Mouse (Mus musculus) hindbrain, embryonic 11.5 days (tissue): ENCODE data around the gene Kif16b. TPM values are rescaled to one million over a fixed set of nuclear protein-coding genes. Genes with fewer than 3 reads are reported as not detected.

Experiments
- ATAC-seq: fragments of 200-750 bp; cut with Nextera tagmentation; 2 replicates; pipeline ENCODE4 v1.8.0; 2017; ENCODE audit warnings: mild to moderate bottlenecking, moderate TSS enrichment, moderate library complexity; ENCODE audit not compliant: low FRiP score
- DNase-seq: peaks from one replicate; pipeline ENCODE4 v3.0.0-alpha.2; 2015; ENCODE audit warnings: low spot score
- H3K27ac ChIP-seq: fragments of 300-500 bp; sonication (generic); 2 replicates; pipeline ENCODE4 v1.5.1; 2014; ENCODE audit warnings: mild to moderate bottlenecking, low read depth, low read length
- H3K27me3 ChIP-seq: fragments of 300-500 bp; sonication (generic); 2 replicates; pipeline ENCODE4 v1.6.1; 2014; ENCODE audit warnings: mild to moderate bottlenecking, low read length, moderate library complexity, mixed read lengths; ENCODE audit not compliant: control insufficient read depth, insufficient read depth
- H3K36me3 ChIP-seq: fragments of 300-500 bp; sonication (generic); 2 replicates; pipeline ENCODE4 v1.6.1; 2014; ENCODE audit warnings: mild to moderate bottlenecking, low read length, moderate library complexity, mixed read lengths; ENCODE audit not compliant: control insufficient read depth, insufficient read depth
- H3K4me1 ChIP-seq: fragments of 300-500 bp; sonication (generic); replicated peaks from 2 replicates; pipeline ENCODE4 v1.6.1; 2014; ENCODE audit warnings: low read length, mixed read lengths; ENCODE audit not compliant: control insufficient read depth, insufficient read depth
- H3K4me2 ChIP-seq: fragments of 300-500 bp; sonication (generic); replicated peaks from 2 replicates; pipeline ENCODE4 v1.6.1; 2014; ENCODE audit warnings: mild to moderate bottlenecking, low read depth, low read length
- H3K4me3 ChIP-seq: fragments of 300-500 bp; sonication (generic); 2 replicates; pipeline ENCODE4 v1.5.1; 2014; ENCODE audit warnings: low read depth, low read length
- H3K9ac ChIP-seq: fragments of 300-500 bp; sonication (generic); 2 replicates; pipeline ENCODE4 v1.6.1; 2014; ENCODE audit warnings: low read depth, low read length
- H3K9me3 ChIP-seq: fragments of 300-500 bp; sonication (generic); 2 replicates; pipeline ENCODE4 v1.6.1; 2016; ENCODE audit warnings: low read length; ENCODE audit not compliant: control insufficient read depth
- WGBS: fragments of 180-500 bp; shearing (Covaris S2); extraction: QIAGEN DNeasy Blood & Tissue Kit; methylation state at CpG from one replicate; pipeline ENCODE4 v1.1.7; 2014; 5-methylcytosine and 5-hydroxymethylcytosine counted together
- polyA plus RNA-seq: library from polyadenylated mRNA; unstranded; fragments of >200 nt; fragmentation: Nextera tagmentation; extraction: Ambion mirVana; gene quantifications from 2 replicates; pipeline ENCODE4 v1.2.1, GENCODE M21; 2014

Gene Kif16b
- polyA plus RNA-seq, 1 experiment from 2014 or later = 6.7 TPM

GRCm38 (mm10) chr2:142902905-142903895, 1.9 kb upstream of the Kif16b start:
- Histone ChIP-seq H3K36me3 (no peaks in the 10 kb centered on the region), H3K4me2 (peak overlapping the region; percentile 48), H3K27me3 (no peaks in the 10 kb centered on the region), H3K4me1 (no peaks in the 10 kb centered on the region), H3K9ac (peak overlapping the region; percentile 57), H3K9me3 (no peaks in the 10 kb centered on the region), H3K4me3 (peak overlapping the region; percentile 38), H3K27ac (no peak overlapping the region)
- WGBS = 10% methylated on average over 34 of the region's 34 CpGs
- peak; percentile 91 for DNase-seq
- peak; percentile 95 for ATAC-seq

DNA sequence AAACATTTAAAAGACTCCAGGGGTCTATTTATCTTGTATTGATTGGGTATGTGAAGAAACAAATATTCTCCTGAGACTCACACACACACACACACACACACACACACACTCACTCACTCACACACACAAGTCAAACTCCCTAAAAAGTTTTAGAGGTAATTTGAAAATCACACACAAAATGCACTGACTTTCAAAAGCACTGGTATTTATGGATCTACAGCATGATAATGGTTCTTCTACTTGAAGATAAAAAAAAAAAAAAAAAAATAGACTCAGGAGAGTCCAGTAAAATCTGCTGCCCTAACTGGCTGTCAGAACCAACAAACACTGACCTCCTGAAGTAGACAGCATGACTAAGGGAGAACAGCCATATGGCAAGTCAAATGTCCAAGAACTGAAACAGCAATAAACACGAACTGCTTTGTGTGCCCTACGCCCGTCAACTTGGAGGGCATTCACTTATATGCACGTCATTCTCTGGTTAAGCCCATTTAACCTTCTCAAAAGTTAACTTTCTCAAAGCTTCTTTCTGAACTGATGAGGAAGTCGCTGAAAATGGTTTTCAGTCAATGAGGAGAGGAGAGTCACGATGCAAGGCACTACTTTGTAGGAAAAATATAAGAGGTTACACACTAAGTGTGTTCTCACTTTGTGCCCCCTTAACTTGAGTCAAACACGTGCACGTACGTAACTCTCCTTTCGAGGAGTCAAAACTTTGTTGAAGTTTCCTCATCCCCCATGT, 1.0 kb downstream of the Kif16b start:
- H3K27ac ChIP-seq = no peak overlapping the region
- H3K9ac ChIP-seq = no peak overlapping the region; the same call in 1 of the 2 replicates
- no peaks in the 10 kb centered on the region for H3K9me3 ChIP-seq
- no peaks in the 10 kb centered on the region for H3K36me3 ChIP-seq
- no peaks in the 10 kb centered on the region for H3K4me1 ChIP-seq
- no peak for ATAC-seq
- no peaks in the 10 kb centered on the region for H3K27me3 ChIP-seq
- H3K4me2 ChIP-seq = peak overlapping the region; percentile 89
- H3K4me3 ChIP-seq = peak overlapping the region; percentile 70; the same call in 1 of the 2 replicates
- 62% methylated on average over 10 of the region's 10 CpGs for WGBS
- peak; percentile 12 for DNase-seq

- Histone ChIP-seq H3K9me3 (no peaks in the 10 kb centered on the region), H3K36me3 (no peaks in the 10 kb centered on the region), H3K4me1 (no peaks in the 10 kb centered on the region), H3K4me2 (no peak overlapping the region), H3K4me3 (no peak overlapping the region), H3K9ac (no peak overlapping the region), H3K27me3 (no peaks in the 10 kb centered on the region), H3K27ac (no peak overlapping the region)
- ATAC-seq = no peak
- WGBS = 93% methylated on average over 1 of the region's 1 CpGs
- no peak for DNase-seq
These were observed 7.6 kb downstream of the Kif16b start for GRCm38 (mm10) chr2:142893780-142894179.

DNA sequence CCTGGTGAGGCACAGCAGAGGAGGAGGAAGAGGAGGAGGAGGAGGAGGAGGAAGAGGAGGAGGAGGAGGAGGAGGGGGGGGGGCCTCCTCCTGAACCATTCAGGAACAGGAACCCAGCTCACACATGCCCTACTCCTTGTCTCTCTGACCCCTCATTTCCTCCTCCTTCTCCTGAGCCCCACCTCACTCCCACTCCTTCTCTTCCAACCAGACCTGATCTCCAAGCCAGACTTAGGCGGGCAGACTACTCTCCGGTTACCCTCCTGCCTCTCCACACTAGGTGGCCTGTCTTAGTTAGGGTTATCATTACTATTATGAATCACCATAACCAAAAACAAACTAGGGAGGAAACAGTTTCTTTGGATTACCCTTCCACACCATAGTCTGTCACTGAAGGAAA, 10.0 kb downstream of the Kif16b start:
- ATAC-seq = no peak

DNA sequence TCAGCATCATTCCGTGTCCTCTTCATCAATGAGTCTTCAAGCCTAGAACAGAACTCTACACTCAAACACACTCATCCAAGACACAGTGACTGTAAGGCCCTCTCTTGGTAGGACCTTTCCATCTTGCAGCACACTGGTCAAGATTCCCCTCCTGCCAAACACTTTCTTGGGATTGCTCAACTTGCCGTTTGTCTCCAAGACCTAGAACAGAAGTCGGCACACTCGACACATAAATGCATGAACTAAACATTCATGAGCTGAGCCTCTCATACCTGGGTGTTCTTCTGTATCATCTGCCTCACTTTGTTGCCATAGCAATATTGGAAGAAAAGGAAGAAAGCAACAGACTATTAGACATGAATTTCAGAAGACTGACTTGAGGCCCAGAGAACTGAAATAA, 16.9 kb downstream of the Kif16b start:
- 94% methylated on average over 4 of the region's 4 CpGs for WGBS
- no peak for DNase-seq
- ATAC-seq = no peak
- H3K9me3 ChIP-seq = no peaks in the 10 kb centered on the region
- H3K4me1 ChIP-seq = no peaks in the 10 kb centered on the region
- H3K27ac ChIP-seq = no peak overlapping the region
- no peaks in the 10 kb centered on the region for H3K36me3 ChIP-seq
- no peak overlapping the region for H3K4me2 ChIP-seq
- no peaks in the 10 kb centered on the region for H3K27me3 ChIP-seq
- no peak overlapping the region for H3K9ac ChIP-seq
- H3K4me3 ChIP-seq = no peak overlapping the region

More for the DNA sequence above, 10.0 kb downstream of the Kif16b start:
- Histone ChIP-seq H3K36me3 (no peaks in the 10 kb centered on the region), H3K27ac (no peak overlapping the region), H3K4me2 (no peak overlapping the region), H3K9me3 (no peaks in the 10 kb centered on the region), H3K9ac (no peak overlapping the region), H3K27me3 (no peaks in the 10 kb centered on the region), H3K4me1 (no peaks in the 10 kb centered on the region), H3K4me3 (no peak overlapping the region)
- WGBS = 74% methylated on average over 2 of the region's 2 CpGs
- DNase-seq = no peak

- no peak overlapping the region for H3K4me3 ChIP-seq
- no peaks in the 10 kb centered on the region for H3K9me3 ChIP-seq
- H3K27ac ChIP-seq = no peak overlapping the region
- H3K4me1 ChIP-seq = no peaks in the 10 kb centered on the region
- WGBS = 86% methylated on average over 7 of the region's 7 CpGs
- H3K27me3 ChIP-seq = no peaks in the 10 kb centered on the region
- DNase-seq = no peak
- ATAC-seq = no peak
- H3K4me2 ChIP-seq = no peak overlapping the region
- no peak overlapping the region for H3K9ac ChIP-seq
- no peaks in the 10 kb centered on the region for H3K36me3 ChIP-seq
These were observed 17.7 kb downstream of the Kif16b start for GRCm38 (mm10) chr2:142883625-142883994.

DNA sequence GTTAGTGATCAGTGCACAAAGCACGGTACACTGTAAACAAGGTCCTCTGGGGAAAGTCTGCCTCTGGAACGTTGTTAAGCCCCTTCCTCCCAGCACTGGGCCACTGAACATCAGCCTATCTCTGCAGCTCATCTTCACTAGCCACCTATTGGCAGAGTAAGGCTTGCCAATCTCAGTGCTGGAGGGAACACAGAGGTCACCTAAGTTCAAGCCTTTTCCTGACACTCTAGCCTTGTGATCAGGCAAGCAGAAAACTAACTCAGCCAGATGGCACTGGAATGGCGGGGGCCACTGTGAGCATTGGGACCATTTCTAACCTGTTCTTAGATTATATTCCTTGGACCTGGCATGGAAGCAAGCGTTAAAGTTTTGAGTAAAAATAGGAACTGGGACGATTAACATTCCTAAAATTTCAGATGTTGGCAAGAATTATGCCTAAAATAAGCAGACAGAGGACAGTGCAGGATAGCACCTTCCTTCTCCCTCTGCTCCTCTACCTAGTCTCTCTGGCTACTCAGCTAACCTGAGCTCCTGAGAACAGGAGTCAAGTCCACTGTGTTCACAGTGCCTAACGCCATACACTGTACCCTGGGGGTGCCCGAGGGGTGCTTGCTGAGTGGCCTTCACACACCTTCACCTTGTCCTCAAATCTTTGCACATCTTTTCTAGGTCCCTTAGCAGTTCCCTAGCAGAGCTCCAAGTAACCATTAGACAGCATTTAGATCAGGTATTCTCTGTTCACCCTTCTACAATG, 18.3 kb downstream of the Kif16b start:
- H3K9me3 ChIP-seq = no peaks in the 10 kb centered on the region
- no peak overlapping the region for H3K4me2 ChIP-seq
- no peak overlapping the region for H3K4me3 ChIP-seq
- no peaks in the 10 kb centered on the region for H3K27me3 ChIP-seq
- no peak overlapping the region for H3K9ac ChIP-seq
- ATAC-seq (no peak), DNase-seq (no peak)
- H3K27ac ChIP-seq = no peak overlapping the region
- 59% methylated on average over 7 of the region's 7 CpGs for WGBS
- no peaks in the 10 kb centered on the region for H3K4me1 ChIP-seq
- H3K36me3 ChIP-seq = no peaks in the 10 kb centered on the region

DNA sequence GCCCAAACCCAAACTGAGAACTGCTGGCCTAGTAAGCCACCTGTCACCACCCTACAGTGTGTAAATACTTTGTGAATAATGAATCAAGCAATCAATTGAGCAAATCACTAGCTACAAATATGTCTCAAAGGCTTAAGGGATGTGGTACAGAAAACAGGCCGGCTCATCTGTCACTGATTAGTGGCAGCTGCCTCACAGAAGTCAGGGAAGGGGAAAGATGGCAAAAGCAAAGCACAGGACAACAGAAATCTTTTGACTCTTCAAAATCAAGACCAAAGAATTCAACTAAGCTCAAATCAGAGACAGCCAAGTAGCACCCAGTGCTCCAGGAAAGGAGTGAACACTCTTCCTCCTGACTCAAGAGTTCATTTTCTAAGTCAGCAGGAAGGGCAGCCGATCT, 18.9 kb downstream of the Kif16b start:
- H3K27ac ChIP-seq = no peak overlapping the region
- no peaks in the 10 kb centered on the region for H3K9me3 ChIP-seq
- H3K4me1 ChIP-seq = no peaks in the 10 kb centered on the region
- DNase-seq (no peak), ATAC-seq (no peak)
- no peaks in the 10 kb centered on the region for H3K36me3 ChIP-seq
- no peak overlapping the region for H3K4me2 ChIP-seq
- H3K4me3 ChIP-seq = no peak overlapping the region
- WGBS = 39% methylated on average over 2 of the region's 2 CpGs
- H3K9ac ChIP-seq = no peak overlapping the region
- no peaks in the 10 kb centered on the region for H3K27me3 ChIP-seq
